Mouse (Mus musculus): ENCODE measurements around the gene Rnf225. TPM values are rescaled to one million over a fixed set of nuclear protein-coding genes. Genes with fewer than 3 reads are reported as not detected.

Gene Rnf225
- polyA plus RNA-seq, 1 experiment from 2014 or later, result 0.87 TPM

DNA sequence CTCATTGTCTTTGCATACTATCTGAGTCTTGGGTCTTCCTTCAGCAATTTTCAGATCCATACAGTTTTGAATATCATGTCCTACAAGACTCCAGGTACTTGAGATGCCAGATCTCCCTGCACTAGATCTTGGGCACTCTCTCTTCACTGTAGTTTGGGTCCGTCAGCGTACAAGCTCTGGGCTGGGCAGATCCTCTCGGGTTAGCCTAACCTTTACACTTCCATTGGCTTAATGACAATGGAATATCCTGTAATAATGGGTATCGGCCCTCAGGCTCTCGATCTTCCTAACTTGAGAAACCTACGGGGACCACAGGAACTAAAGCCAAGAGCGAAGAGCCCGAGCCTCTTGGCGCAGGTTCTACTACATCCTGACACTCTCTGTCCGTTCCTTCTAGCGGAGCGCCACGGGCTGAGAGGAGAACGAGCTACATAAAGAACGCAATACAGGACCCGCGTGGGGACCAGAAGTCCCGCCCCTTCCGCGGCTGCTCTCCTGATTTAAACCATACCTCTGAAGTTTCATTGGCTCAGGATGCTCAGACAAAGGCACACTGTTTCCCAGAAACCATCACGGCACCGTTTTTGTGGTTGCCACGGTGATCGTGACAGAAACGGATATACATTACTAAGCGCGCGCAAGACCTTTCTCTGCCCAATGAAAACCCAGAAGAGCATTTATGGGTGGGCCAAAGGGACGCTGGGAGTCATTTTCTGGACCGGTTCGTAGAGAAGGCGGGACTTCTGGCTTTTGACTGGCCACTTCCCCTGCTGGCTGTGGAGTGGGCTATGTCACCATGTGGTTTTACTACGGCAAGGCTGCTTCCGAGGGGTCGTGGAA is 22.0 kb downstream of the Rnf225 start:
- Histone ChIP-seq H3K4me2 (replicated peaks) (peak overlapping the region; percentile 92), H3K9ac (peak overlapping the region; percentile 68), H3K4me1 (replicated peaks; ENCODE audit: control insufficient read depth, insufficient read depth, low read length) (peaks cover 9% of the 10 kb centered on the region), H3K4me3 (replicated peaks; ENCODE audit: low read length) (peak overlapping the region; percentile 50), H3K27me3 (ENCODE audit: control insufficient read depth, insufficient read depth, low read length) (no peaks in the 10 kb centered on the region), H3K9me3 (ENCODE audit: control insufficient read depth, low read length) (no peaks in the 10 kb centered on the region), H3K27ac (peak overlapping the region; percentile 91), H3K36me3 (replicated peaks; ENCODE audit: control insufficient read depth, insufficient read depth) (no peaks in the 10 kb centered on the region)
- whole genome bisulfite sequencing, result 10% methylated on average over 35 of the region's 35 CpGs
- peak; percentile 97 for DNase-seq (ENCODE audit: low spot score)
- peak; percentile 98 for ATAC-seq (ENCODE audit: low FRiP score)

DNA sequence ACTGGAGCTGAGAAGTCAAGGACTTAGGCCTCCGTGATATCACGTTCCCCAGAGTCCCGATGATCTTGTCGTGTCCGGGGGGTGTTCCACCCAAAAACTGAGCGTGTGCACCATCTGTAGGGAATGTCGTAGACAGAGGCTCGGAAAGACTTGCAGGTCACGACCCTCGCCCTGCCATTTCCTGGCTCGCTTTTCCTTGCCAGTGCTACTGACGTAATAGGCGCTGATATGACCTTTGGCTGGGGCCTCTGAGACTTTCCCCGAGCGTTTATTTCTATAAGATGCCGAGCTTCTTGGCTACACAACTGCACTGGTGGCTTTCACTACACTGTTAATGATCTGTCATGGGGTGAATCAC is 22.6 kb downstream of the Rnf225 start:
- DNase-seq (ENCODE audit: low spot score), result no peak
- Histone ChIP-seq H3K4me1 (replicated peaks; ENCODE audit: control insufficient read depth, insufficient read depth, low read length) (peaks cover 9% of the 10 kb centered on the region), H3K9ac (peak overlapping the region; percentile 68), H3K9me3 (ENCODE audit: control insufficient read depth, low read length) (no peaks in the 10 kb centered on the region), H3K27me3 (ENCODE audit: control insufficient read depth, insufficient read depth, low read length) (no peaks in the 10 kb centered on the region), H3K36me3 (replicated peaks; ENCODE audit: control insufficient read depth, insufficient read depth) (no peaks in the 10 kb centered on the region), H3K27ac (peak overlapping the region; percentile 86), H3K4me3 (replicated peaks; ENCODE audit: low read length) (peak overlapping the region; percentile 50), H3K4me2 (replicated peaks) (peak overlapping the region; percentile 92)
- ATAC-seq (ENCODE audit: low FRiP score), result no peak; the same call in 1 of the 2 replicates
- 16% methylated on average over 16 of the region's 16 CpGs for WGBS

DNA sequence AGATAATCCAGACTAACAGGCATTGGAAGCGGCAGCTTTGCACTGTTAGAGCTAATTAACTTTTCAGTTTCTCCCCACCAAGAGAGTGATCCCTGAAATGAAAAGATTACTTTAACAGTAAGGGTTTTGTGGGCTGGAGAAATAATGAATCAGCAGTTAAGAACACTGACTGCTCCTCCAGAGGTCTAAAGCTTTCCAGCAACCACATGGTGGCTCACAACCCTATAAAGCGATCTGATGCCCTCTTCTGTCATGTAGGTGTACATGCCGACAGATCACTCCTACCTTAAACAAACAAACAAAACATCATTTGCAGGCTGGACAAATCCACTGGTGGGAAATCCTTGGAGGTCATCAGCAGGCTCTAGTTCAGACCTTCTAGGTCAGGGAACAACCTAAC is 27.7 kb downstream of the Rnf225 start:
- Histone ChIP-seq H3K9me3 (ENCODE audit: control insufficient read depth, low read length) (no peaks in the 10 kb centered on the region), H3K9ac (no peak overlapping the region), H3K27ac (no peak overlapping the region), H3K27me3 (ENCODE audit: control insufficient read depth, insufficient read depth, low read length) (no peaks in the 10 kb centered on the region), H3K4me3 (replicated peaks; ENCODE audit: low read length) (no peak overlapping the region), H3K36me3 (replicated peaks; ENCODE audit: control insufficient read depth, insufficient read depth) (no peaks in the 10 kb centered on the region), H3K4me1 (replicated peaks; ENCODE audit: control insufficient read depth, insufficient read depth, low read length) (peaks cover 3% of the 10 kb centered on the region; the same call in 1 of the 2 replicates), H3K4me2 (replicated peaks) (no peak overlapping the region)
- ATAC-seq (ENCODE audit: low FRiP score) (no peak), DNase-seq (ENCODE audit: low spot score) (no peak)
- WGBS, result 69% methylated on average over 3 of the region's 3 CpGs

DNA sequence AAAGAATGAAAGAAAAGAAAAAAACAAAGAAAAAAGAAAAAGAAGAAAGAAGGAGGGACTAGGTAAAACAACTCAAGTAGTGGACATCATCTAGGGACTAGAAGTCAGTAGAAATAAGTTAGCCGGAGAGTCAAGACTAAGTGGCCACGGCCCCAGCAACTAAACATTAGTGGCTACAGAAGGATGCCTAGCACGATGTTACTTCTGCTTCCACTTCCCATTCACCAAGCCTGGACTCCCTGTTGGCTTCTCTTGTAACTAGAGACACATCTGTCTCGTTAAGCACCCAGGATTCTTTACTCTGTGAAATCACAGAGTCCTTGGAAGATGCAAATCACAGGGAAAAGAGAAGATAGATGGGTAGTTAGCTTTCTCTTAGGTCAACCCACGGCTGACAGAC is 30.3 kb downstream of the Rnf225 start:
- no peak overlapping the region for H3K27ac ChIP-seq

DNA sequence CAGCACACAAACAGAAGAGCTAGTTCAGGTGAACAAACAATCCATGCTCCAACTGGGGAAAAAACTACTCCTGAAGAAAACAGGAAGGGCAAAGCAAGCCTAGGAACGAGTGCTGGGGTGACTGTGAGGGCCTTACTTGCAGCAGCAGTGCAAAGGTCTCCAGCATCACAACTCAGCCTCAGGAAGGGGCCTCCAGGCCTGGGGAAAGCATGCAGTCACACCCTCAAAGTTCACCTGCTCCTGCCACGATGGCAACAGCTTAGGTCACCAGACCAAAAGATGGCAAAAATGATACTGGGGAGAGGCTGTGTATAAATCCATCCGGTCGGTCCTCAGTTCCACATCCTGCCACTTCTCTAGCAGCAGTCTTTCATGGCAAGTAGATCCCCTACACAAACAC is 31.7 kb downstream of the Rnf225 start:
- H3K9me3 ChIP-seq (ENCODE audit: control insufficient read depth, low read length), result no peaks in the 10 kb centered on the region
- WGBS, result 81% methylated on average over 4 of the region's 4 CpGs
- no peak for ATAC-seq (ENCODE audit: low FRiP score)

More for the DNA sequence above, 30.3 kb downstream of the Rnf225 start:
- H3K4me3 ChIP-seq (replicated peaks; ENCODE audit: low read length), result no peak overlapping the region
- H3K36me3 ChIP-seq (replicated peaks; ENCODE audit: control insufficient read depth, insufficient read depth), result no peaks in the 10 kb centered on the region
- WGBS, result 78% methylated on average over 5 of the region's 5 CpGs
- H3K9ac ChIP-seq, result no peak overlapping the region
- DNase-seq (ENCODE audit: low spot score), result no peak
- no peaks in the 10 kb centered on the region for H3K27me3 ChIP-seq (ENCODE audit: control insufficient read depth, insufficient read depth, low read length)
- no peaks in the 10 kb centered on the region for H3K4me1 ChIP-seq (replicated peaks; ENCODE audit: control insufficient read depth, insufficient read depth, low read length)
- ATAC-seq (ENCODE audit: low FRiP score), result no peak
- no peaks in the 10 kb centered on the region for H3K9me3 ChIP-seq (ENCODE audit: control insufficient read depth, low read length)
- no peak overlapping the region for H3K4me2 ChIP-seq (replicated peaks)

GRCm38 (mm10) chr7:12959718-12960117 is 32.5 kb downstream of the Rnf225 start:
- Histone ChIP-seq H3K9me3 (ENCODE audit: control insufficient read depth, low read length) (no peaks in the 10 kb centered on the region), H3K4me2 (replicated peaks) (no peak overlapping the region), H3K4me3 (replicated peaks; ENCODE audit: low read length) (no peak overlapping the region), H3K4me1 (replicated peaks; ENCODE audit: control insufficient read depth, insufficient read depth, low read length) (peaks cover 4% of the 10 kb centered on the region; the same call in 1 of the 2 replicates), H3K27ac (no peak overlapping the region), H3K9ac (no peak overlapping the region), H3K36me3 (replicated peaks; ENCODE audit: control insufficient read depth, insufficient read depth) (no peaks in the 10 kb centered on the region), H3K27me3 (ENCODE audit: control insufficient read depth, insufficient read depth, low read length) (no peaks in the 10 kb centered on the region)
- DNase-seq (ENCODE audit: low spot score) (no peak), ATAC-seq (ENCODE audit: low FRiP score) (no peak)
- WGBS, result 20% methylated on average over 4 of the region's 4 CpGs

More for the DNA sequence above, 31.7 kb downstream of the Rnf225 start:
- no peaks in the 10 kb centered on the region for H3K4me1 ChIP-seq (replicated peaks; ENCODE audit: control insufficient read depth, insufficient read depth, low read length)
- no peak for DNase-seq (ENCODE audit: low spot score)
- H3K4me2 ChIP-seq (replicated peaks), result no peak overlapping the region
- no peak overlapping the region for H3K9ac ChIP-seq
- H3K4me3 ChIP-seq (replicated peaks; ENCODE audit: low read length), result no peak overlapping the region
- no peaks in the 10 kb centered on the region for H3K36me3 ChIP-seq (replicated peaks; ENCODE audit: control insufficient read depth, insufficient read depth)
- no peaks in the 10 kb centered on the region for H3K27me3 ChIP-seq (ENCODE audit: control insufficient read depth, insufficient read depth, low read length)
- no peak overlapping the region for H3K27ac ChIP-seq

- WGBS, result 3% methylated on average over 29 of the region's 29 CpGs
- Histone ChIP-seq H3K4me1 (replicated peaks; ENCODE audit: control insufficient read depth, insufficient read depth, low read length) (peaks cover 13% of the 10 kb centered on the region), H3K27ac (peak overlapping the region; percentile 79), H3K4me2 (replicated peaks) (peak overlapping the region; percentile 59), H3K27me3 (ENCODE audit: control insufficient read depth, insufficient read depth, low read length) (no peaks in the 10 kb centered on the region), H3K36me3 (replicated peaks; ENCODE audit: control insufficient read depth, insufficient read depth) (no peaks in the 10 kb centered on the region), H3K9me3 (ENCODE audit: control insufficient read depth, low read length) (no peaks in the 10 kb centered on the region), H3K9ac (peak overlapping the region; percentile 58), H3K4me3 (replicated peaks; ENCODE audit: low read length) (peak overlapping the region; percentile 39)
- ATAC-seq (ENCODE audit: low FRiP score) (peak; percentile 83), DNase-seq (ENCODE audit: low spot score) (peak; percentile 85)
Measured at GRCm38 (mm10) chr7:12961511-12962141, 34.4 kb downstream of the Rnf225 start.

GRCm38 (mm10) chr7:12965678-12966091 is 38.5 kb downstream of the Rnf225 start, which contains the start of gene Zfp324:
Gene Zfp324, plus strand, starts transcription at chr7:12965838.
- ATAC-seq (ENCODE audit: low FRiP score) (peak; percentile 91), DNase-seq (ENCODE audit: low spot score) (peak; percentile 85)
- Histone ChIP-seq H3K4me1 (replicated peaks; ENCODE audit: control insufficient read depth, insufficient read depth, low read length) (peaks cover 25% of the 10 kb centered on the region), H3K27me3 (ENCODE audit: control insufficient read depth, insufficient read depth, low read length) (no peaks in the 10 kb centered on the region), H3K4me2 (replicated peaks) (peak within 1 kb of the TSS; percentile 81), H3K36me3 (replicated peaks; ENCODE audit: control insufficient read depth, insufficient read depth) (peaks cover 21% of the 10 kb centered on the region), H3K27ac (peak within 1 kb of the TSS; percentile 89), H3K4me3 (replicated peaks; ENCODE audit: low read length) (peak within 1 kb of the TSS; percentile 65), H3K9ac (peak within 1 kb of the TSS; percentile 78), H3K9me3 (ENCODE audit: control insufficient read depth, low read length) (no peaks in the 10 kb centered on the region)
- under 1% methylated on average over 23 of the region's 23 CpGs for WGBS

GRCm38 (mm10) chr7:12966104-12966845 is 39.1 kb downstream of the Rnf225 start:
- DNase-seq (ENCODE audit: low spot score) (no peak), ATAC-seq (ENCODE audit: low FRiP score) (peak; percentile 59)
- H3K27ac ChIP-seq, result peak overlapping the region; percentile 89
- peak overlapping the region; percentile 65 for H3K4me3 ChIP-seq (replicated peaks; ENCODE audit: low read length)
- H3K4me2 ChIP-seq (replicated peaks), result peak overlapping the region; percentile 81
- H3K36me3 ChIP-seq (replicated peaks; ENCODE audit: control insufficient read depth, insufficient read depth), result peaks cover 27% of the 10 kb centered on the region
- no peaks in the 10 kb centered on the region for H3K9me3 ChIP-seq (ENCODE audit: control insufficient read depth, low read length)
- H3K27me3 ChIP-seq (ENCODE audit: control insufficient read depth, insufficient read depth, low read length), result no peaks in the 10 kb centered on the region
- under 1% methylated on average over 25 of the region's 29 CpGs for WGBS
- peaks cover 25% of the 10 kb centered on the region for H3K4me1 ChIP-seq (replicated peaks; ENCODE audit: control insufficient read depth, insufficient read depth, low read length)
- peak overlapping the region; percentile 78 for H3K9ac ChIP-seq
